Mouse (Mus musculus) stomach, postnatal 0 days (tissue): ENCODE measurements around the gene Kif11. TPM values are rescaled to one million over a fixed set of nuclear protein-coding genes. Genes with fewer than 3 reads are reported as not detected.

Source experiments
- ATAC-seq: fragments of 200-750 bp; cut with Nextera tagmentation; 2 replicates; pipeline ENCODE4 v1.8.0; 2017; ENCODE audit not compliant: low FRiP score, low TSS enrichment
- DNase-seq: peaks from one replicate; pipeline ENCODE4 v3.0.0-alpha.2; 2016; ENCODE audit warnings: low spot score
- H3K27ac ChIP-seq: fragments of 300-500 bp; sonication (generic); replicated peaks from 2 replicates; pipeline ENCODE4 v1.5.1; 2014; ENCODE audit warnings: mild to moderate bottlenecking, control low read depth
- H3K27me3 ChIP-seq: fragments of 300-500 bp; sonication (generic); 2 replicates; pipeline ENCODE4 v1.6.1; 2014; ENCODE audit warnings: low read length; ENCODE audit not compliant: control insufficient read depth, insufficient read depth
- H3K36me3 ChIP-seq: fragments of 300-500 bp; sonication (generic); 2 replicates; pipeline ENCODE4 v1.6.1; 2014; ENCODE audit warnings: low read length, mixed read lengths; ENCODE audit not compliant: control insufficient read depth, insufficient read depth
- H3K4me1 ChIP-seq: fragments of 300-500 bp; sonication (generic); replicated peaks from 2 replicates; pipeline ENCODE4 v1.6.1; 2014; ENCODE audit warnings: antibody characterized with exemption; ENCODE audit not compliant: control insufficient read depth, insufficient read depth
- H3K4me2 ChIP-seq: fragments of 300-500 bp; sonication (generic); replicated peaks from 2 replicates; pipeline ENCODE4 v1.6.1; 2014; ENCODE audit warnings: low read depth, mild to moderate bottlenecking, control low read depth, moderate library complexity
- H3K4me3 ChIP-seq: fragments of 300-500 bp; sonication (generic); 2 replicates; pipeline ENCODE4 v1.5.1; 2014; ENCODE audit warnings: low read depth, low read length, control low read depth
- H3K9ac ChIP-seq: fragments of 300-500 bp; sonication (generic); 2 replicates; pipeline ENCODE4 v1.6.1; 2014; ENCODE audit warnings: mild to moderate bottlenecking, low read length, control low read depth, mixed read lengths
- H3K9me3 ChIP-seq: fragments of 300-500 bp; sonication (generic); 2 replicates; pipeline ENCODE4 v1.6.1; 2016; ENCODE audit warnings: low read length; ENCODE audit not compliant: control insufficient read depth
- CTCF ChIP-seq: IDR thresholded peaks from 2 replicates; pipeline ENCODE4 v1.5.1; 2016; ENCODE audit warnings: antibody characterized with exemption, low read depth, mild to moderate bottlenecking, moderate library complexity
- EP300 ChIP-seq: optimal IDR thresholded peaks from 2 replicates; pipeline ENCODE3; 2016; ENCODE audit warnings: antibody characterized with exemption
- WGBS: fragments of 180-500 bp; shearing (Covaris S2); extraction: QIAGEN DNeasy Blood & Tissue Kit; methylation state at CpG from one replicate; pipeline ENCODE4 v1.1.7; 2014; 5-methylcytosine and 5-hydroxymethylcytosine counted together
- polyA plus RNA-seq: library from polyadenylated mRNA; unstranded; fragments of >200 nt; fragmentation: Nextera tagmentation; extraction: Ambion mirVana; gene quantifications from 2 replicates; pipeline ENCODE4 v1.2.1, GENCODE M21; 2015

The Kif11 gene
- polyA plus RNA-seq, 1 experiment from 2014 or later: 10.3 TPM

DNA sequence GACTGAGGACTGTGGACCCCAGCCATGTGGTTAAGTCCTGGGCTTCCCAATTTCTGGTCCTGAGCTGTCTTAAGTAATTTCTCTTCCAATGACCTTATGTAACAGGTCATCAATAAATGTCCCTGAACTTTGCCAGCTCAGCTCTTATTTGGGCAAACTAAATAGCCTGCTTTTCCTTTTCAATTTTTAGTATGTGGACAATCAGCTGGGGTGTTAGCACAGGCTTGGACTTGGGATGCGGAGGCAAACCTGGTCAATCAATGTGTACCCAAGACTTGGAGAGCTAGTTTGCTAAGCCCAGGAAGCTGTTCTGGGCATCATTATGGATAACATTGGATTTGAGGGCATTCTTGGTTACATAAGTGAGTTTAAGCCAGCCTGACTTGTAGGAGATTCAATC, 79.8 kb downstream of the Kif11 start:
- no peaks in the 10 kb centered on the region for H3K27me3 ChIP-seq
- no peak overlapping the region for H3K4me2 ChIP-seq
- WGBS: 90% methylated on average over 1 of the region's 1 CpGs
- H3K36me3 ChIP-seq: no peaks in the 10 kb centered on the region
- no peaks in the 10 kb centered on the region for H3K9me3 ChIP-seq
- TF ChIP-seq EP300 (no peak), CTCF (no peak)
- H3K27ac ChIP-seq: no peak overlapping the region
- no peaks in the 10 kb centered on the region for H3K4me1 ChIP-seq
- ATAC-seq (no peak), DNase-seq (no peak)
- no peak overlapping the region for H3K4me3 ChIP-seq
- no peak overlapping the region for H3K9ac ChIP-seq

DNA sequence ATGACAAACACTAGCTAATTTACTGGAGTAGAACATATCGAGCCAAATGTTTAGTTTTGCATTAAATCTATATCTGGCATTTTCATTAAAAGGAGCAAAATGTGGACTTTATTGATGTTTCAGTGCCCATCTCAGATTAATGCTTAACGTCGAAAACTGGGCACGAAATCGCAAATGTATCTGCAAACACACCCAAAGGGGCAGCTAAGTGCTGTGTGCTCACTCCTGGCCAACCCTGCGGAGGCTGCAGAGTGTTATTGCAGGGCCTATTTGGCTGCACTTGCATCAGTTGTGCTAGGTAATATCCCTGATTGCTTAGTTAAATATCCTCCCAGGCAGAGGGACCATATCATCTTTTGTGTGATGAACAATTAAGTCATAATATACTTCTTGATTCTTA, 81.8 kb downstream of the Kif11 start:
- no peaks in the 10 kb centered on the region for H3K27me3 ChIP-seq
- no peak for DNase-seq
- ATAC-seq: no peak
- no peaks in the 10 kb centered on the region for H3K9me3 ChIP-seq
- 69% methylated on average over 6 of the region's 6 CpGs for WGBS
- H3K4me2 ChIP-seq: no peak overlapping the region
- no peaks in the 10 kb centered on the region for H3K36me3 ChIP-seq
- no peak for TF ChIP-seq EP300
- TF ChIP-seq CTCF: no peak
- no peak overlapping the region for H3K27ac ChIP-seq
- H3K4me1 ChIP-seq: no peaks in the 10 kb centered on the region
- H3K9ac ChIP-seq: no peak overlapping the region
- no peak overlapping the region for H3K4me3 ChIP-seq

DNA sequence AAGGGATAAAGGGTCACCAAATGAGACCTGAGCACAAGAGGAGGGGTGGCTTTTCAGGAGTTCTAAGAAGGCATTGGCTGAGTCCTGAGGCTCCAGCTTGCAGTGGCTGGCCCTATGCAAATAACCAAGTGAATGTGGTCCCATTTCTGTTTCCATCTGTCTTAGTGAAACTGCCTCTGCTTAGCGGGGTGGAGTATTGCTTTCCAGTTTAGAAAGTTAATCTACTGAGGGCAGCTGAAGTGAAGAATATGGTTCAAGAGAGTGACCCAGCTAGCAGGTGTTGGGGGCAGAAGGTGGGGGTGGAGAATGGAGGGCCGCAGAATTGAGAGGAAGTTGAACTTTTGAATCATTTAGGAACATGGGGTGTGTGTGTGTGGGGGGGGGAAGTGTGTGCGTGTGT, 90.2 kb downstream of the Kif11 start:
- WGBS: 78% methylated on average over 3 of the region's 3 CpGs
- Histone ChIP-seq H3K36me3 (no peaks in the 10 kb centered on the region), H3K4me2 (no peak overlapping the region), H3K27me3 (no peaks in the 10 kb centered on the region), H3K4me1 (no peaks in the 10 kb centered on the region), H3K4me3 (no peak overlapping the region), H3K9me3 (no peaks in the 10 kb centered on the region), H3K9ac (no peak overlapping the region), H3K27ac (no peak overlapping the region)
- ATAC-seq (no peak), DNase-seq (no peak)
- no peak for TF ChIP-seq CTCF
- no peak for TF ChIP-seq EP300

DNA sequence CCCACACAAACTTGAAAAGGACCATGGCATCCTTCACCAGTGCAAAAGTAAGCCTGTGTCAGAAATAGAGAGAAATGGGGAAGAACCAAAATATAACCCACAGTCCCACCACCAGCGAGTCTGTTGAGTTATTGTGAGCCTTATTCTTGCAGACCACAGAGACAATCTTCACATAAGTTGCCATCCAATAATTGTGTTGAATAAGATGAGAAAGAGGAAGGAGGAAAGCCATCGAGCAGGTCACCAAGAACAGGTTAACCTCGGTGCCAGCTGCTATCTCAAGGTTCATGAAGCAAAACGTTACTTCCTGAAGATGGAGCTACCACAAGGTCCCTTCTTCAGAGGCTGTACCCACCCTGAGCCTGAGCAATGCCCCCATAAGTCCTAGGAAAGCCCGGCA, 90.8 kb downstream of the Kif11 start:
- TF ChIP-seq EP300 (no peak), CTCF (no peak)
- 80% methylated on average over 5 of the region's 5 CpGs for WGBS
- H3K4me1 ChIP-seq: no peaks in the 10 kb centered on the region
- H3K4me2 ChIP-seq: no peak overlapping the region
- ATAC-seq (no peak), DNase-seq (no peak)
- H3K9me3 ChIP-seq: no peaks in the 10 kb centered on the region
- H3K27ac ChIP-seq: no peak overlapping the region
- no peaks in the 10 kb centered on the region for H3K36me3 ChIP-seq
- H3K4me3 ChIP-seq: no peak overlapping the region
- no peaks in the 10 kb centered on the region for H3K27me3 ChIP-seq
- no peak overlapping the region for H3K9ac ChIP-seq

DNA sequence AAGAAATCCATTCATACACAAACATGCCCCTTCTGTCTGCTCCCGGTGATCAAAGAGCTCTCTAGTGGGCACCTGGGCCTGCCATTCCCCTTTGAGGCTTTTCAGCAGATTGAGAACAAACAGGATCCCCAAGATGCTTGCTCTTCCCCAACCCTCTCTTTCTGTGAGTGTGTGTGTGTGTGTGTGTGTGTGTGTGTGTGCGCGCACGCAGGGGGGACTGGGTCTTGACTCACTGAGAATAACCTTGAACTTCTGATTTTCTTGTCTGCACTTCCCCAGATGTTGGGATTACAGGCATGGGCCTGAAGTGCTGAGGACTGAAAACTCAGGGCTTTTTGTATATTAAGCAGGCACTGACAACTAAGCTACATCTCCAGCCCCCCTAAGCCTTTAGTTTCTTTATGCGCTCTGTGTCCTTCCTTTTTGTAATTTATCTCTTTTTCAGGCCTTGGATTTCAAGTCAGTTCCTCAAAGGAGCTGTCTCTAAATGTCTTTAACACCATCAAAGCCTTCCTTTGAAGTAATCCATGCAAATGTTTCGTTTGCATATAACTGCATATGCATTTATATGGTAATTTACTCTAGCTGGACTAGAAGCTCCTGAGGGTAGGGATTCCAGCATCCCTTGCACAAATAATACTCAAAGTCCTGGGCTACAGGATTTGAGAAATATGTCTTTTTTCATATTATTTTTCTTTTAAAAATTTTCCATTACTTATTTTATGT, 92.8 kb downstream of the Kif11 start:
- ATAC-seq (no peak), DNase-seq (no peak)
- Histone ChIP-seq H3K27me3 (no peaks in the 10 kb centered on the region), H3K4me2 (no peak overlapping the region), H3K4me3 (no peak overlapping the region), H3K4me1 (no peaks in the 10 kb centered on the region), H3K36me3 (no peaks in the 10 kb centered on the region), H3K9ac (no peak overlapping the region), H3K9me3 (no peaks in the 10 kb centered on the region), H3K27ac (no peak overlapping the region)
- WGBS: 58% methylated on average over 6 of the region's 6 CpGs
- no peak for TF ChIP-seq CTCF
- TF ChIP-seq EP300: no peak

Other genes starting within 250 kb of the Kif11 start
- gene March5, start 168.9 kb upstream of the Kif11 start, polyA plus RNA-seq: 49.9 and 50.0 TPM in 2 replicates
- 1.2 and 1.3 TPM in 2 replicates for gene Cpeb3, start 167.8 kb upstream of the Kif11 start, polyA plus RNA-seq
- gene Ide, start 38.6 kb upstream of the Kif11 start, polyA plus RNA-seq: 213 and 221 TPM in 2 replicates
- gene Hhex, start 58.4 kb downstream of the Kif11 start, polyA plus RNA-seq: 6.8 and 8.2 TPM in 2 replicates
- gene Exoc6, start 174.0 kb downstream of the Kif11 start, polyA plus RNA-seq: 8.7 and 9.0 TPM in 2 replicates